Mouse (Mus musculus): Measurements from ENCODE around the gene Syn3.

DNA sequence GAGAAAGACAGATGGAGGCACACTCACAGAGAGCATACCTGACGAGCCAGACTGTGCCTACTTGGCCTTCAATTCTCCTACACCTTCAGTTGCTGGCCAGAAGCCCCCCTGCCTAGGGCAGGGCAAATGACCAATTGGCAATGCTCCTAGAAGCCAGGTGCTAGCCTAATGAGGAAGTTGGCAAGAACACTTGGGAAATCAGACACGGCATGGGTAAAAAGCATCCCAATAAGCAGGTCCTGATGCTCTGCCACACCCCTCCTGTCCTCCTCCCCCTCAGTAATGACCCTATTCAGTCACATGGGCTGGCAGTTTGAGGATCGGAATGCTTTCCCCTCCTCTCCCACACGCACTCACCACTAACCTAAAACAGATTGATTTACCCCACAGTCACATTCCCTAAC is 19.0 kb downstream of the Syn3 start:
- TF ChIP-seq POLR2A (IDR thresholded peaks at IDR 0.05; ENCODE audit: low read depth, low read length): no peak
- no peak for TF ChIP-seq CTCF (IDR thresholded peaks at IDR 0.05; ENCODE audit: extremely low read depth, insufficient read length, insufficient replicate concordance, low read depth, low read length)

Measured in small intestine, adult 2 months (tissue).